Mouse (Mus musculus) G1E (cell line): ENCODE results near the gene Lamb2. TPM values are rescaled to one million over a fixed set of nuclear protein-coding genes. Genes with fewer than 3 reads are reported as not detected.

Experiments used
- ATAC-seq: 2 replicates; pipeline ENCODE4 v1.8.0; 2016; ENCODE audit warnings: mild to moderate bottlenecking; ENCODE audit not compliant: insufficient number of reproducible peaks, poor library complexity, low FRiP score, severe bottlenecking; ENCODE audit errors: extremely low read depth
- DNase-seq: peaks from one replicate; pipeline ENCODE4 v3.0.0; 2012; ENCODE audit warnings: low spot score
- H3K27me3 ChIP-seq: 2 replicates; pipeline ENCODE4 v1.6.1; 2012; ENCODE audit warnings: mild to moderate bottlenecking, low read length, inconsistent platforms; ENCODE audit not compliant: insufficient read depth
- H3K36me3 ChIP-seq: replicated peaks from 2 replicates; pipeline ENCODE3; 2012; ENCODE audit warnings: mild to moderate bottlenecking, inconsistent platforms
- H3K4me1 ChIP-seq: 2 replicates; pipeline ENCODE4 v1.6.1; 2012; ENCODE audit warnings: low read depth, low read length, inconsistent platforms, mixed read lengths; ENCODE audit not compliant: insufficient read depth
- H3K4me3 ChIP-seq: 2 replicates; pipeline ENCODE4 v1.5.1; 2012; ENCODE audit warnings: low read depth, mild to moderate bottlenecking, inconsistent platforms, low read length, moderate library complexity, mixed read lengths
- H3K9me3 ChIP-seq: replicated peaks from 2 replicates; pipeline ENCODE4 v1.6.1; 2012; ENCODE audit warnings: inconsistent platforms
- CTCF ChIP-seq: IDR thresholded peaks from 2 replicates; pipeline ENCODE4 v1.5.1; 2012; ENCODE audit warnings: low read depth, low read length, inconsistent platforms, mixed read lengths
- GATA1 ChIP-seq: IDR thresholded peaks from 2 replicates; pipeline ENCODE4 v1.6.1; 2012; ENCODE audit warnings: borderline replicate concordance, low read length, inconsistent platforms, mixed read lengths
- GATA2 ChIP-seq: IDR thresholded peaks from 2 replicates; pipeline ENCODE4 v1.6.1; 2012; ENCODE audit warnings: low read depth, low read length, inconsistent platforms, borderline replicate concordance
- POLR2AphosphoS5 ChIP-seq: IDR thresholded peaks from 2 replicates; pipeline ENCODE4 v1.6.1; 2012; ENCODE audit warnings: low read depth, low read length, inconsistent platforms; ENCODE audit not compliant: insufficient replicate concordance
- TAL1 ChIP-seq: conservative IDR thresholded peaks from 2 replicates; pipeline ENCODE4 v1.6.1; 2012; ENCODE audit warnings: low read depth, low read length, inconsistent platforms, mixed read lengths
- polyA plus RNA-seq: library from polyadenylated mRNA; stranded (reverse); fragments of >175 nt; gene quantifications from 2 replicates; pipeline ENCODE4 v1.2.3, GENCODE M21; 2012
- total RNA-seq, 2 experiments: library from RNA; stranded (forward) in 1 of 2; stranded (reverse) in 1 of 2; fragments of 200-1000 nt in 1 of 2; fragments of >200 nt in 1 of 2; fragmentation: Nextera tagmentation in 1 of 2; gene quantifications; 2 replicates each; pipeline ENCODE4 v1.2.3; 2014 to 2017

The Lamb2 gene
- total and polyA plus RNA-seq, 3 experiments: 0.07 to 0.15 (median 0.11) TPM

DNA sequence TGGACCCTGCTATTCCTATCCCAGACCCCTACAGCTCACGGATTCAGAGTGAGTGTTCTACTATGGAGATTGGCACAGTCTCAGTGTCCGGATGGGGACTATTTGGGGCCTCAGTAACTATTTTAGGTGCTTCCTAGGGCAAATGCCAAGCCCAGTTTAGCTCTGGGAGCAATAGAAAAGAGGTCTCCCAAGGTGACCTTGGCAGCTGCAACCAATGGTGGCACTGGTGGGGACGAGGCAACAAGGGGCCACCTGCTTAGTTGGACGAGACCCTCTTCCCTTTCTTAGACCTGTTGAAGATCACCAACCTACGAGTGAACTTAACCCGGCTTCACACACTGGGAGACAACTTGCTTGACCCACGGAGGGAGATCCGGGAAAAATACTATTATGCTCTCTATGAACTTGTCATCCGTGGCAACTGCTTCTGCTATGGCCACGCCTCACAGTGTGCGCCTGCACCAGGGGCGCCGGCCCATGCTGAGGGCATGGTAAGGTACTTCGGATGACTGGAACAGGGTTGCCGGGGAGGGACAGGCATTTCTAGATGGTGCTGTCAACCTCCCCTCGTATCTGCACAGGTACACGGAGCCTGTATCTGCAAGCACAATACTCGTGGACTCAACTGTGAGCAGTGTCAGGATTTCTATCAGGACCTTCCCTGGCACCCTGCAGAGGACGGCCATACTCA is 2.1 kb downstream of the Lamb2 start:
- DNase-seq (no peak), ATAC-seq (no peak)
- H3K4me1 ChIP-seq: peaks cover 24% of the 10 kb centered on the region
- H3K36me3 ChIP-seq: no peaks in the 10 kb centered on the region
- H3K9me3 ChIP-seq: no peaks in the 10 kb centered on the region
- TF ChIP-seq TAL1: no peak
- TF ChIP-seq POLR2AphosphoS5: no peak
- no peak for TF ChIP-seq CTCF
- TF ChIP-seq GATA1: no peak
- H3K27me3 ChIP-seq: peaks cover 86% of the 10 kb centered on the region
- H3K4me3 ChIP-seq: no peak overlapping the region

DNA sequence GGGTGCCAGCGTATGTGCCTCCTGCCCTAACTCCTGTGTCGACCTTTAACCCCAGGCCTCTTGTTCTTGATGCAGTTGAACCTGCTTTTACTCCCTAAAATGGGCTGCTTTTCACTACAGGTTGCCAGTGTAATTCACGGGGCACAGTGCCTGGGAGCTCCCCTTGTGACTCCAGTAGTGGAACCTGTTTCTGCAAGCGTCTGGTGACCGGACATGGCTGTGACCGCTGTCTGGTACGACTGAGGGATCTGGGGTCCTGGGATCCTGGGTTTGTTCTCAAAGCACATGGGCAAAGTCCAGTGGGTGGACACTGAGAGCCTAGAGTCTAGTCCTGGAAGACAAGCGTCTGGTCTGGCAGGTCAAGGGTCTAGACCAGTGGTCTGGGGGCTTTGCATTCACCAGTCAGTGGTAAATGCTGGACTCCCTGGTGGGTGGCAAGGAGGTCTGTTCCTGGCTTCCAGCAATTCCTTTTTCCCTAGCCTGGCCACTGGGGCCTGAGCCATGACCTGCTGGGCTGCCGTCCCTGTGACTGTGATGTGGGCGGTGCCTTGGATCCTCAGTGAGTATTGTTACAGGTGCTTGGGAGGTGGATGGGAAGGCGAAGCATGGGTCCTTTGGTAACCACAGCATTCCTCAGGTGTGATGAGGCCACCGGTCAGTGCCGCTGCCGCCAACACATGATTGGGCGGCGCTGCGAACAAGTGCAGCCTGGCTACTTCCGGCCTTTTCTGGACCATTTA is 3.7 kb downstream of the Lamb2 start:
- no peak for ATAC-seq
- no peak for DNase-seq
- no peak overlapping the region for H3K4me3 ChIP-seq
- TF ChIP-seq TAL1 (no peak), GATA1 (no peak), POLR2AphosphoS5 (no peak), GATA2 (no peak), CTCF (no peak)
- peaks cover 90% of the 10 kb centered on the region for H3K27me3 ChIP-seq
- H3K9me3 ChIP-seq: no peaks in the 10 kb centered on the region
- H3K36me3 ChIP-seq: no peaks in the 10 kb centered on the region
- peaks cover 24% of the 10 kb centered on the region for H3K4me1 ChIP-seq

DNA sequence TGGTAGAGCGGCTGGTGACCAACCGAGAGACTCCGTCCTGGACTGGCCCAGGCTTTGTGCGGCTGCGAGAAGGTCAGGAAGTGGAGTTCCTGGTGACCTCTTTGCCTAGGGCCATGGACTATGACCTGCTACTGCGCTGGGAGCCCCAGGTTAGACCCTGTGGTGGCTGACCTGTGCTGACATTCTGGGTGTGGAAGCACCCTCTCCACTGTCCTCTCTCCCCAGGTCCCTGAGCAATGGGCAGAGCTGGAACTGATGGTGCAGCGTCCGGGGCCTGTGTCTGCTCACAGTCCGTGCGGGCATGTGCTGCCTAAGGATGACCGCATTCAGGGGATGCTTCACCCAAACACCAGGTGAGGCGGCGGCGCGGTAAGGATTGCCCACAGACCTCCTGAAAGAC is 4.5 kb downstream of the Lamb2 start:
- no peaks in the 10 kb centered on the region for H3K36me3 ChIP-seq

DNA sequence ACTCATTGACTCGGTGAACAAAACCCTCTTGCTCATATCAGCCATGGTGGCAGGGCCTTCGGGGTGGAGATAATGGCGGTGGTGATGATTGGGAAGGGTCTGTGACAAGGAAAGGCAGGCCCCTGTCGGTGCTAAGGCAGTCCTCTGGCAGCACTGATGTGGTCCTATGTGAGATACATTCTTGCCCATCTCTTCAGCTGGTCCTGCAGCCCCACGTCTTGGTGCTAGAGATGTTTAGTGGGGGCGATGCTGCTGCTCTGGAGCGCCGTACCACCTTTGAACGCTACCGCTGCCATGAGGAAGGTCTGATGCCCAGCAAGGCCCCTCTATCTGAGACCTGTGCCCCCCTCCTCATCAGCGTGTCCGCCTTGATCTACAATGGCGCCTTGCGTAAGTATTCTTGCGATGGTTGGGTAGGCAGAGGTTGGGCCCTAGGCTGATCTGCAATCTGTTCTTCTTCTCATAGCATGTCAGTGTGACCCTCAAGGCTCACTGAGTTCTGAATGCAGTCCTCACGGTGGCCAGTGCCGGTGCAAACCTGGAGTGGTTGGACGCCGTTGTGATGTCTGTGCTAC is 5.9 kb downstream of the Lamb2 start:
- DNase-seq: no peak
- ATAC-seq: no peak
- Histone ChIP-seq H3K4me3 (no peak overlapping the region), H3K36me3 (no peaks in the 10 kb centered on the region), H3K4me1 (peaks cover 25% of the 10 kb centered on the region), H3K27me3 (peaks cover 70% of the 10 kb centered on the region), H3K9me3 (no peaks in the 10 kb centered on the region)
- no peak for TF ChIP-seq GATA2
- no peak for TF ChIP-seq CTCF
- no peak for TF ChIP-seq POLR2AphosphoS5
- no peak for TF ChIP-seq TAL1
- TF ChIP-seq GATA1: no peak

More for the DNA sequence above, 4.5 kb downstream of the Lamb2 start:
- TF ChIP-seq GATA2: no peak
- TF ChIP-seq GATA1: no peak
- TF ChIP-seq POLR2AphosphoS5: no peak
- Histone ChIP-seq H3K9me3 (no peaks in the 10 kb centered on the region), H3K4me1 (peaks cover 21% of the 10 kb centered on the region), H3K27me3 (peaks cover 83% of the 10 kb centered on the region), H3K4me3 (no peak overlapping the region)
- DNase-seq (no peak), ATAC-seq (no peak)

DNA sequence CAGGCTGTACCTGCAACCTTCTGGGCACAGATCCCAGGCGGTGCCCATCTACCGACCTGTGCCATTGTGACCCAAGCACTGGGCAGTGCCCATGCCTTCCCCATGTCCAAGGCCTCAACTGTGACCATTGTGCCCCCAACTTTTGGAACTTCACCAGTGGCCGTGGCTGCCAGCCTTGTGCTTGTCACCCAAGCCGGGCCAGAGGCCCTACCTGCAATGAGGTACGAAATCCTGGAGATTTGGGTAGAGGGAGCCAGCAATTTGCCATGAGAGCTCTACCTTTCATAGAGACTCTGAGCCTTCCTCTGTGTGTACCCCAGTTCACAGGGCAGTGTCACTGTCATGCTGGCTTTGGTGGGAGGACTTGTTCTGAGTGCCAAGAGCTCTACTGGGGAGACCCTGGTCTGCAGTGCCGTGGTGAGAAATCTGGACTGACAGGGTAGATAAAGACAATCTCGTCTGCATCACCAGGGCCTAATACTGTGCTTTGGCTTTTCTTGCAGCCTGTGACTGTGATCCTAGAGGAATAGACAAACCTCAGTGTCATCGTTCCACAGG is 7.5 kb downstream of the Lamb2 start:
- ATAC-seq (no peak), DNase-seq (no peak)
- Histone ChIP-seq H3K9me3 (no peaks in the 10 kb centered on the region), H3K4me3 (no peak overlapping the region), H3K4me1 (peaks cover 28% of the 10 kb centered on the region), H3K36me3 (peaks cover 3% of the 10 kb centered on the region), H3K27me3 (peaks cover 57% of the 10 kb centered on the region)
- TF ChIP-seq TAL1: no peak
- TF ChIP-seq GATA1: no peak
- no peak for TF ChIP-seq CTCF
- no peak for TF ChIP-seq GATA2
- TF ChIP-seq POLR2AphosphoS5: no peak

DNA sequence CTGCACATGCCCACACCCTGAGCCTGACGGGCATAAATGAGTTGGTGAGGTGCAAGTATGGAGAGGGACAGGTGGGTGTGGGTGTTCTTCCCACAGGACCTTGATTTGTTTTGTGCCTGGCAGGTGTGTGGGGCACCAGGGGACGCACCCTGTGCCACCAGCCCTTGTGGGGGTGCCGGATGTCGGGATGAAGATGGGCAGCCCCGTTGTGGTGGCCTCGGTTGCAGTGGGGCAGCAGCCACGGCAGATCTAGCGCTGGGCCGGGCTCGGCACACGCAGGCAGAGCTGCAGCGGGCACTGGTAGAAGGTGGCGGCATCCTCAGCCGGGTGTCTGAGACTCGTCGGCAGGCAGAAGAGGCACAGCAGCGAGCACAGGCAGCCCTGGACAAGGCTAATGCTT is 8.9 kb downstream of the Lamb2 start:
- peaks cover 39% of the 10 kb centered on the region for H3K4me1 ChIP-seq

More for the DNA sequence above, 8.9 kb downstream of the Lamb2 start:
- Histone ChIP-seq H3K9me3 (no peaks in the 10 kb centered on the region), H3K36me3 (peaks cover 16% of the 10 kb centered on the region), H3K4me3 (no peak overlapping the region), H3K27me3 (peaks cover 44% of the 10 kb centered on the region)
- TF ChIP-seq GATA2 (no peak), POLR2AphosphoS5 (no peak), TAL1 (no peak), CTCF (no peak)
- no peak for DNase-seq
- ATAC-seq: no peak
